8 mouse cellular contexts compared by ENCODE assay signal in the genomic region with DNA sequence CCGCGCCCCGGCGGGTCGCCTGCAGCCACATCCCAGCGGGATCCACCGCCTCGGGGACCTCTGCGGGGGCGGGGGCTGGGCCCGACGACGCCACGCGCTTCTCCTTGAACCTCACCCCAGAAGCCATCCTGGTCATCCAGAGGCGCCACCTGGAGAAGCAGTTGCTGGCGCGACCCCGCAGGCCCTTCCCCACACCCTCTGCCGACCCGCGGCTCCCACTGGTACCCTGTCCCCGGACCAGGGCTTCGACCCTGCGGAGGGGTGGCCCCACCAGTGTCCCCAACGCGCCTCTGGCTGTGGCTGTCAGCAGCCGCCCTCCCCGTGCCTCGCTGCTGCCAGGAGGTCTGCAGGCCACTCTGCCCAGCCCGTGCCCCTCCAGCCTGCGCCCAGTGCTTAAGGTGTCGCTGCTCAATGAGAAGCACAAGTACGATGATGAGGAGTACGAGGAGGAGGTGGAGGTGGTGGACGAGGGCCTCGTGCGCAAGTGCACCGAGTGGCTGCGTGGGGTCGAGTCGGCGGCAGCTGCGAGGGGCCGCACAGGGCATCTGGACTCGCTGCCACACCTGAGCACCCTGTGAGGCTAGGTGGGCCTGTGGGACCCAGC. TPM values are rescaled to one million over a fixed set of nuclear protein-coding genes. Genes with fewer than 3 reads are reported as not detected.
DNase-seq lines count a peak whose midpoint lies in the region; ATAC-seq and TF ChIP-seq lines count a peak whose summit lies in the region.

No protein-coding gene starts in this region.

- peak overlapping the region; percentile 55 for H3K9ac ChIP-seq in heart, embryonic 14.5 days (ENCODE audit: low read length)
- peak overlapping the region; percentile 72 for H3K9ac ChIP-seq in embryonic facial prominence, embryonic 13.5 days
- peak overlapping the region; percentile 65 for H3K9ac ChIP-seq in limb, embryonic 12.5 days (replicated peaks)
- peak overlapping the region; percentile 33 for H3K9ac ChIP-seq in stomach, embryonic 14.5 days (replicated peaks; ENCODE audit: low read depth, low read length)

- DNase-seq in heart, postnatal 25 days (ENCODE audit: low spot score) = no peak
- DNase-seq in adrenal gland, adult 2 months = no peak
- no peak for DNase-seq in thymus, postnatal 10 days (ENCODE audit: low spot score in 2 of 2)

- H3K27ac ChIP-seq in heart, embryonic 14.5 days (replicated peaks in 1 of 2; ENCODE audit: control insufficient read depth in 1 of 2, insufficient read depth in 1 of 2, low read depth in 2 of 2, low read length in 2 of 2) = no peak overlapping the region
- H3K27ac ChIP-seq in embryonic facial prominence, embryonic 13.5 days = no peak overlapping the region
- H3K27ac ChIP-seq in limb, embryonic 12.5 days = no peak overlapping the region
- H3K27ac ChIP-seq in stomach, embryonic 14.5 days (ENCODE audit: low read length) = no peak overlapping the region

- no peak for ATAC-seq in heart, embryonic 14.5 days (ENCODE audit: insufficient number of reproducible peaks, insufficient read depth, low FRiP score, low read depth)
- ATAC-seq in embryonic facial prominence, embryonic 13.5 days (ENCODE audit: insufficient number of reproducible peaks, insufficient read depth, low FRiP score, low TSS enrichment, low read depth) = no peak
- ATAC-seq in limb, embryonic 12.5 days (ENCODE audit: insufficient number of reproducible peaks, insufficient read depth, low FRiP score, low TSS enrichment, low read depth) = no peak
- 0 out of 2 replicates have a peak, but pooled peaks have one; percentile 5 for ATAC-seq in stomach, embryonic 14.5 days (ENCODE audit: insufficient number of reproducible peaks, insufficient read depth, low FRiP score, low read depth)

- H3K27me3 ChIP-seq in heart, embryonic 14.5 days (ENCODE audit: control insufficient read depth, insufficient read depth, low read length) = peaks cover 50% of the 10 kb centered on the region
- H3K27me3 ChIP-seq in E14TG2a.4 (ENCODE audit: insufficient read depth, low read length) = peaks cover 78% of the 10 kb centered on the region
- peaks cover 48% of the 10 kb centered on the region for H3K27me3 ChIP-seq in embryonic facial prominence, embryonic 13.5 days
- peaks cover 62% of the 10 kb centered on the region for H3K27me3 ChIP-seq in limb, embryonic 12.5 days
- H3K27me3 ChIP-seq in stomach, embryonic 14.5 days (ENCODE audit: control insufficient read depth, insufficient read depth, low read length) = peaks cover 27% of the 10 kb centered on the region

- whole genome bisulfite sequencing in heart, embryonic 14.5 days = 12% methylated on average over 46 of the region's 46 CpGs
- 10% methylated on average over 46 of the region's 46 CpGs for WGBS in embryonic facial prominence, embryonic 13.5 days
- 10% methylated on average over 46 of the region's 46 CpGs for WGBS in limb, embryonic 12.5 days
- 11% methylated on average over 41 of the region's 46 CpGs for WGBS in stomach, embryonic 14.5 days

- H3K4me2 ChIP-seq in heart, embryonic 14.5 days (ENCODE audit: low read length) = peak overlapping the region; percentile 96
- H3K4me2 ChIP-seq in embryonic facial prominence, embryonic 13.5 days = peak overlapping the region; percentile 100
- peak overlapping the region; percentile 100 for H3K4me2 ChIP-seq in limb, embryonic 12.5 days
- peak overlapping the region; percentile 100 for H3K4me2 ChIP-seq in stomach, embryonic 14.5 days (replicated peaks; ENCODE audit: low read depth, low read length)

- no peaks in the 10 kb centered on the region for H3K9me3 ChIP-seq in heart, embryonic 14.5 days (ENCODE audit: control insufficient read depth, low read length)
- H3K9me3 ChIP-seq in E14TG2a.4 (ENCODE audit: low read length) = no peaks in the 10 kb centered on the region
- no peaks in the 10 kb centered on the region for H3K9me3 ChIP-seq in embryonic facial prominence, embryonic 13.5 days
- H3K9me3 ChIP-seq in limb, embryonic 12.5 days = no peaks in the 10 kb centered on the region
- H3K9me3 ChIP-seq in stomach, embryonic 14.5 days (ENCODE audit: control insufficient read depth, low read depth, low read length) = no peaks in the 10 kb centered on the region

- H3K4me1 ChIP-seq in heart, embryonic 14.5 days (ENCODE audit: control insufficient read depth in 2 of 2, insufficient read depth in 2 of 2, low read length in 2 of 2) = peaks cover 2 to 10% of the 10 kb centered on the region in 2 experiments; a peak in 1 of 4 replicates
- H3K4me1 ChIP-seq in E14TG2a.4 (replicated peaks; ENCODE audit: low read depth, low read length) = peaks cover 19% of the 10 kb centered on the region
- peaks cover 13% of the 10 kb centered on the region for H3K4me1 ChIP-seq in embryonic facial prominence, embryonic 13.5 days
- peaks cover 17% of the 10 kb centered on the region for H3K4me1 ChIP-seq in limb, embryonic 12.5 days (replicated peaks)
- H3K4me1 ChIP-seq in stomach, embryonic 14.5 days (ENCODE audit: control insufficient read depth, insufficient read depth, low read length) = peaks cover 12% of the 10 kb centered on the region; the same call in 1 of the 2 replicates

- no peak for TF ChIP-seq CTCF in E14TG2a.4 (conservative IDR thresholded peaks at IDR 0.05; ENCODE audit: low read length)

- no peaks in the 10 kb centered on the region for H3K36me3 ChIP-seq in heart, embryonic 14.5 days (ENCODE audit: control insufficient read depth, insufficient read depth, low read length)
- H3K36me3 ChIP-seq in E14TG2a.4 (ENCODE audit: insufficient read depth, low read length) = peaks cover 4% of the 10 kb centered on the region; the same call in 1 of the 2 replicates
- H3K36me3 ChIP-seq in embryonic facial prominence, embryonic 13.5 days = no peaks in the 10 kb centered on the region
- H3K36me3 ChIP-seq in limb, embryonic 12.5 days = no peaks in the 10 kb centered on the region
- no peaks in the 10 kb centered on the region for H3K36me3 ChIP-seq in stomach, embryonic 14.5 days (ENCODE audit: control insufficient read depth, insufficient read depth, low read length)

- peak overlapping the region; percentile 48 to 52 for H3K4me3 ChIP-seq in heart, embryonic 14.5 days (ENCODE audit: control insufficient read depth in 1 of 2, insufficient read depth in 1 of 2, low read depth in 1 of 2, low read length in 2 of 2)
- peak overlapping the region; percentile 81 for H3K4me3 ChIP-seq in E14TG2a.4 (replicated peaks; ENCODE audit: low read length)
- H3K4me3 ChIP-seq in embryonic facial prominence, embryonic 13.5 days = peak overlapping the region; percentile 55
- peak overlapping the region; percentile 62 for H3K4me3 ChIP-seq in limb, embryonic 12.5 days (replicated peaks)
- peak overlapping the region; percentile 53 for H3K4me3 ChIP-seq in stomach, embryonic 14.5 days (ENCODE audit: low read depth, low read length)

- intact Hi-C loops in heart, postnatal 25 days (cut with DNase I) = no loop called here

RNA-seq across cellular contexts. Expression of gene Prr18, which starts 4.2 kb away (rescaled TPM):
- polyA plus RNA-seq in heart, embryonic 14.5 days (2014; fragmentation: Nextera tagmentation; extraction: Ambion mirVana) = 0.08 TPM in 1 of 2 replicates, not detected in the other
- total RNA-seq in heart, postnatal 25 days (2021) = under 1 TPM; 0.25 to 0.44 TPM
- polyA plus RNA-seq in embryonic facial prominence, embryonic 13.5 days (2015; fragmentation: Nextera tagmentation; extraction: Ambion mirVana) = 0.45 and 0.52 TPM in 2 replicates
- polyA plus RNA-seq in limb, embryonic 12.5 days (2016; fragmentation: Nextera tagmentation; extraction: Ambion mirVana) = 0.54 and 0.60 TPM in 2 replicates
- 0.69 and 0.83 TPM in 2 replicates for polyA plus RNA-seq in stomach, embryonic 14.5 days (2014; fragmentation: Nextera tagmentation; extraction: Ambion mirVana)
- under 1 TPM; 0.14 to 0.49 TPM for total RNA-seq in adrenal gland, adult 2 months (2021)
- polyA plus RNA-seq in adrenal gland, adult 2 months (2012; rRNA removed) = 0.25 and 0.38 TPM in 2 replicates

RNA-seq across cellular contexts. Expression of gene T2, which starts 14.3 kb away (rescaled TPM):
- 1.6 and 2.5 TPM in 2 replicates for polyA plus RNA-seq in heart, embryonic 14.5 days (2014; fragmentation: Nextera tagmentation; extraction: Ambion mirVana)
- under 1 TPM; 0.31 to 0.47 TPM for total RNA-seq in heart, postnatal 25 days (2021)
- 0.81 and 1.4 TPM in 2 replicates for polyA plus RNA-seq in embryonic facial prominence, embryonic 13.5 days (2015; fragmentation: Nextera tagmentation; extraction: Ambion mirVana)
- polyA plus RNA-seq in limb, embryonic 12.5 days (2016; fragmentation: Nextera tagmentation; extraction: Ambion mirVana) = 1.4 and 1.6 TPM in 2 replicates
- 0.24 and 0.88 TPM in 2 replicates for polyA plus RNA-seq in stomach, embryonic 14.5 days (2014; fragmentation: Nextera tagmentation; extraction: Ambion mirVana)
- not detected for total RNA-seq in adrenal gland, adult 2 months (2021)
- not detected in 2 replicates for polyA plus RNA-seq in adrenal gland, adult 2 months (2012; rRNA removed)

RNA-seq across cellular contexts. Expression of gene Sft2d1, which starts 30.6 kb away (rescaled TPM):
- 43.6 and 64.6 TPM in 2 replicates for polyA plus RNA-seq in heart, embryonic 14.5 days (2014; fragmentation: Nextera tagmentation; extraction: Ambion mirVana)
- total RNA-seq in heart, postnatal 25 days (2021) = 10 to 100 TPM; 15.9 to 17.6 TPM
- 58.9 and 67.8 TPM in 2 replicates for polyA plus RNA-seq in embryonic facial prominence, embryonic 13.5 days (2015; fragmentation: Nextera tagmentation; extraction: Ambion mirVana)
- polyA plus RNA-seq in limb, embryonic 12.5 days (2016; fragmentation: Nextera tagmentation; extraction: Ambion mirVana) = 58.7 and 62.4 TPM in 2 replicates
- 63.5 and 77.2 TPM in 2 replicates for polyA plus RNA-seq in stomach, embryonic 14.5 days (2014; fragmentation: Nextera tagmentation; extraction: Ambion mirVana)
- total RNA-seq in adrenal gland, adult 2 months (2021) = 10 to 100 TPM; 32.8 to 39.7 TPM
- polyA plus RNA-seq in adrenal gland, adult 2 months (2012; rRNA removed) = 108 and 123 TPM in 2 replicates

RNA-seq across cellular contexts. Expression of gene Mpc1, which starts 58.8 kb away (rescaled TPM):
- 279 and 284 TPM in 2 replicates for polyA plus RNA-seq in heart, embryonic 14.5 days (2014; fragmentation: Nextera tagmentation; extraction: Ambion mirVana)
- 100 to 1,000 TPM; 784 to 801 TPM for total RNA-seq in heart, postnatal 25 days (2021)
- polyA plus RNA-seq in embryonic facial prominence, embryonic 13.5 days (2015; fragmentation: Nextera tagmentation; extraction: Ambion mirVana) = 150 and 154 TPM in 2 replicates
- polyA plus RNA-seq in limb, embryonic 12.5 days (2016; fragmentation: Nextera tagmentation; extraction: Ambion mirVana) = 106 and 119 TPM in 2 replicates
- polyA plus RNA-seq in stomach, embryonic 14.5 days (2014; fragmentation: Nextera tagmentation; extraction: Ambion mirVana) = 182 and 183 TPM in 2 replicates
- 100 to 1,000 TPM; 296 to 304 TPM for total RNA-seq in adrenal gland, adult 2 months (2021)
- polyA plus RNA-seq in adrenal gland, adult 2 months (2012; rRNA removed) = 92.5 and 121 TPM in 2 replicates
